Mouse (Mus musculus): ENCODE results near the gene Npas4.

DNA sequence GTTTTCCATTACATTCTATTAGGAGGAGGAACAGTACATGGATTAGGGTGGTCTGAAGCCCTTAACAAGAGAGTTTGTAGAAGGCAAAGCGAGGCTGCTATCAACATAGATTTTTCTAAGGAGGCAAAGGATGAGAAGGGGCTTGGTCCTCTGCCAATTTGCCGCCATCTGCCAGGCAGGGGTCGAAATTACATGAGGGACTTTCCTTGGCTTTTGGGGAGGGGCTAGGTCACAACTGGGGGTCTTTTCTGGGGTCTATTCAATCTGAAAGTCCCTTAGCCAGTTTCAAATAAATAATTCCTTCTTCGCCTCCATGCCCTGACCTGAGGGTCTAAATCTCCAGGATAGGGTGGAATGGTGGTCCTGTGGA, at the start of gene Npas4:
- TF ChIP-seq CTCF (IDR thresholded peaks at IDR 0.05; ENCODE audit: low read depth, low read length) (no peak), GATA1 (IDR thresholded peaks at IDR 0.05; ENCODE audit: borderline replicate concordance, low read length) (no peak)
